Mouse (Mus musculus): ENCODE data around the gene Emc3.

GRCm38 (mm10) chr6:113473715-113474114 is 57.7 kb downstream of the Emc3 start:
- TF ChIP-seq CTCF (IDR thresholded peaks at IDR 0.05; ENCODE audit: low read depth, low read length) (no peak), POLR2A (IDR thresholded peaks at IDR 0.05; ENCODE audit: insufficient read depth, low read length) (no peak)

All from ES-Bruce4 (cell line).